Mouse (Mus musculus): ENCODE results near the gene Cep85l.

Gene Cep85l

DNA sequence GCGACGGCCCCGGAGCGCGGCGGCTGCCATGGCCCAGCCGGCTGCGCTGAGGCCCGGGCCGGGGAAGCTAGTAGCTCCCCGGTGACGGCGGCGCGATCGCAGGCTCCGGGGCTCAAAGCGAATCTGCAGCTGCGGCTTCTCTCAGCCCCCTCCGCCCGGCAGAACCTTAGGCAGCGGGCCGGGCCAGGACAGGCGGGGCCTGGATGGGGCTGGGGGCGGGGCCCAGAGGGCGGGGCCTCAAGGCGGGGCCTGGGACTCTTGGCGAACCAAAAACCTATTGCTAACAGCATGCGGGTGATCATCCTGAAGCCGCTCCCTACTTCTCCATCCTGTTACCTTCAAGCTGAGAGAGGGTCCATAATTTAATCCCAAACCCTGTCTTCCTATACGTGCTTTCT lies at the start of gene Cep85l:
Gene Cep85l, minus strand, starts transcription at position 239 of the 398 bp plus-strand sequence.
- peak; percentile 88 for DNase-seq

- DNase-seq = peak; percentile 21 to 26
Observed at GRCm38 (mm10) chr10:53428695-53429447, 49.1 kb upstream of the Cep85l start.

DNA sequence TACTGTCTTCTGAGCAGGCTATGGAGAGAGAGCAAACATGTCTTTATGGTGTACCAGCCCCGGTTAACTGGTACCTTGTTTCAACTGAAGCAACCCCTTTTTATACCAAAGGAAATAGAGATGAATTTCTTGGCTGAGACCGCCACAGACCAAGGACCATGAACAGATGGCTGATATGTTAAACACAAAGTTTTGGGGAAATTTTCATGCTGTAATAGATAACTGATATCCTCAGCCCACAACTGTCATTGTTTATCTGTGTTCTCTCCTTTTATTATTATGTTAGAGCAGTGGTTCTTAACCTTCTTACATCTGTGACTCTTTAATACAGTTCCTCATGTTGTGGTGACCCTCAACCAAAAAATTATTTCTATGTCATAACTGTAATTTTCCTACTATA lies 46.8 kb upstream of the Cep85l start:
- no peak for DNase-seq

- no peak for DNase-seq
Observed at GRCm38 (mm10) chr10:53423091-53423490, 43.3 kb upstream of the Cep85l start.

GRCm38 (mm10) chr10:53422206-53422605 lies 42.5 kb upstream of the Cep85l start:
- DNase-seq = no peak

DNA sequence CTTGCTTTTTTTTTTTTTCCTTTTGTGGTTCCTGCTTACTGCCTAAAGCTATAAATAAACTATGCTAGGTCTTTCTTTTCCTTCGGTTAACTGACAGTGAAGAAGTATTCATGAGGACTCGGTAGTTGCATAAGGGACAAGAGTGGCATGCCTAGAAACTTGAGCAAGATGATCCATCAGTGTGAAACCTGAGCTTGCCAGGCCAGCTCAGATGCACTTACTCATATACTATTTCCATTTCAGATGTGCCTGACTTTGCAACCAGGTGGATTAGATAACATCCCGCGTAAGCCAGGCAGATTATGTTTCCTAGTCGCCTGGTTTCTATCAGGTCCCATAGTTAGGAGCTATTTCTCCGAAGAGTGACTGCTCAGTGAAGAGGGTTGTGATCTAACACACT lies 41.9 kb upstream of the Cep85l start:
- DNase-seq = no peak

DNA sequence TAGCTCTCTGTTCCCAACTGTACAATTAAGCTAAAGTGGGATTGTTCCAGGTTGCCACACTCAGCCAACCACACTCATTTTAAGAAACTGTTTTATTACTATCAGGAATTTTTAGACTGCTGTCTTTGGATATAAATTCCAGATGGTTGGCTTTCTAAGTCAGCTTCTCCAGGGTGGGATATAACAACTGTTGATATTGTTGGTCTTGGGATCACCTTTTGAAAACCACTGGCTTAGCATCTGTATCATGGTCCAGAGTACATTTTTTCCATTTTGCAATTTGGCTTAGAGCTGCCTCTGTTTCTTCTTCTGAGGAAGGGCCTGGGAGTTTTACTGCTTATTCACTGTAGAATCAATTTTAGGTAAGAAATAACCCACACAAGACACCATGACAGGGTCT lies 40.3 kb upstream of the Cep85l start:
- no peak for DNase-seq

GRCm38 (mm10) chr10:53419139-53419935 lies 39.6 kb upstream of the Cep85l start:
- DNase-seq = no peak

GRCm38 (mm10) chr10:53417015-53417414 lies 37.3 kb upstream of the Cep85l start:
- no peak for DNase-seq

GRCm38 (mm10) chr10:53416152-53416712 lies 36.5 kb upstream of the Cep85l start:
- no peak for DNase-seq

GRCm38 (mm10) chr10:53415252-53415651 lies 35.5 kb upstream of the Cep85l start:
- DNase-seq = no peak

DNA sequence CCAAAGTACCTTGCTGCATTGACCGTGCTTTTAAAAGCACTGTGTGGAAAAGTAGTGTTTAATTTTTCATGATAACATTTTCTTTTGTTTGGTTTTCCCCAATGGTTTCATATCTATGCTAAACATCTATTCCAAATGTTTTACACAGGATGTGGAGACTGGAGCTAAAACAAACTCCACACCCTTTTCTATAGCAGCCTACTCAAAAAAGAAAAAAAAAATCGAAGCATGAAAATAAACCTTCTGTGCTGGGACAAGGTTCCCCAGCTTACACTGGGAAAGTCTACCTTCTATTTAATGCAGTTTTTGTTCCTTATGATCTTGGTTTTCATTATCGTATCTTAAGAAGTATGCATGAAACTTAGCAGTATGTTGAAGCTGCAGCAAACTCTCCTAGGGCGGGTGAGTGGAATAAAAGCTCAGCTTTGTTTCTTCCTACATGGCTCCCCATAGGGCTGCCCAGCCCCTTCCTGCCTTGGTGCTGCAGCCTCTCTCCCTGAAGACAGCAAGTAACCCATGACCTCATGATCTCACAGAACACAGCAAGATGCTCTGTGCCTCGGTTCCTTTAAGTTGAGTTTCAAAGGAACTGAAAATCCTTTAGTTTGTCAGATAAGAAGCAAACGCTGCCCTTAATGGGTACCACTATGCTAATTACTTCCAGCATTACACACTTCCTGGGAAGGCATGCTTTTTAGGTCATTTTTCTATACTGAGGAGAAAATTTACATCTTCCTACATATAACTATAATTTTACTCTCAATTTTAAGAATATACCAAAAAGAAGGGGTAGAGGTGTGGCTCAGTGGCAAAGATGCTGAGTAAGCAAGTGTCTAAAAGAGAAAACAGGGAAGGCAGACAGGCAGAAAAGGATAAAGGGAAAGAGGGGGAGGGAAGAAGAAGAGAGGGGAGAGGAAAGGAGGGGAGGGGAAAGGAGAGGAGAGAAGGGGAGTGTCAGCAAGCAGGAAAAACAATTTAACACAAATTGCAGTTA lies 34.6 kb upstream of the Cep85l start:
- DNase-seq = no peak

- no peak for DNase-seq
Observed at GRCm38 (mm10) chr10:53412936-53413335, 33.2 kb upstream of the Cep85l start.

GRCm38 (mm10) chr10:53412165-53412564 lies 32.4 kb upstream of the Cep85l start:
- no peak for DNase-seq

DNA sequence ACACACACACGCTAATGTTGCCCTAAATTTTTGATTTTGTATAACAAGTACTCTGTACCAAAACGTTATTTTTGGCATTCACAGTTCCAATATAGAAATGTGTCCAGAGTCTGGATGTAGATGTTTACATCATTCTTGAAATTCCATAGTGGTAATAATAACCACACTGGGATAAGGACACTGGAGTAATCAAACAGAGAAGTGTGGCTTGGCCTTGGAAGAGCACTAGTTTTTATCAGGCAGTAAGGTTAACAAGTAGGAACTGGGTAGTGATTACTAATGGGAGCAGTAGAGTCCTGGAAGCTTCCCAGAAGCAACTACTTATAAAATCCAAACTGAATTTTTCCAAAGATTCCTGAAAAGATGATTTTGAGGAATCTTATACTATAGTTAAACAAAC lies 31.1 kb upstream of the Cep85l start:
- DNase-seq = no peak

DNA sequence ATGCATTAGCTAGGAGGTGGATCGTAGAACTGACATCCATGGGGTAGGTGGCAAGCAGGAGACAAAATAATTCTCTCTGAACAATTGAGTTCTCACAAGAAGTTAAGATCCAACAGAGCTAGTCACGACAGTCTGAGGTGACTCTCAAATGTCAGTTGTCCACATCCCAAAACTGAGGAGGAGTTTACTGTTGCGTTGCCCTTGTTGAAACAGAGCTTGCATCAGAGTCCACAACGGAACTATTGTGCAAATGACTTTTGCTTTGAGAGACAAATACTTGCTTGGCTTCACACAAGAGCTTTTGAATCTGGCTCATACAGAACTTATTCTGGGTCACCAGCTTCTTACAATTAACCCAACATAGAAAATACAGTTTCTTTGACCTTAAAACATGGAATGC lies 27.7 kb upstream of the Cep85l start:
- DNase-seq = no peak

DNA sequence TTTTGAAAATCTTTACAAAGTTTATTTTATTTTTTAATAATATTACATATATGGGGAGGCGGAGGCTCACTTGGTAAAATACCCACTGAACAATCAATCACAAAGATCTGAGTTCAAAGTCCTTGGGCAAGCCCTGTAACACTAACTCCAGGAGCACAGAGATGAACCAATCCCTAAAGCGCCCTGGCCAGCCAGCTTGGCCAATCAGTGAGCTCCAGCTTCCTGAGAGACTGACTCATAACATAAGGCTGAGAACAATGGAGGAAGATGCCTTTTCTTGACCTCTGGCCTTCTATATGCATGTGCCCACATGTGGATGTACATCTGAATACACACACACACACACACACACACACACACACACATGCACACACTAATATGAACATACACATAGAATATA lies 27.1 kb upstream of the Cep85l start:
- no peak for DNase-seq

- DNase-seq = peak in 1 of 2 experiments; percentile 11
Observed at GRCm38 (mm10) chr10:53402293-53402692, 22.5 kb upstream of the Cep85l start.

GRCm38 (mm10) chr10:53399053-53399452 lies 19.3 kb upstream of the Cep85l start:
- DNase-seq = no peak

GRCm38 (mm10) chr10:53398540-53398902 lies 18.8 kb upstream of the Cep85l start:
- peak; percentile 19 to 27 for DNase-seq

- no peak for DNase-seq
Observed at GRCm38 (mm10) chr10:53397846-53398539, 18.2 kb upstream of the Cep85l start.

Measured in B cell, adult 2 months (primary cell).